In genomic region chr10:11280235-11280577, GRCm38 (mm10) we compare ENCODE assay signal across 8 mouse cellular contexts. TPM values are rescaled to one million over a fixed set of nuclear protein-coding genes. Genes with fewer than 3 reads are reported as not detected.
DNase-seq lines count a peak whose midpoint lies in the region; ATAC-seq and TF ChIP-seq lines count a peak whose summit lies in the region.

No protein-coding gene starts in this region.

- TF ChIP-seq EP300 in heart, adult 2 months (IDR thresholded peaks at IDR 0.05; ENCODE audit: insufficient read depth, low read depth, low read length), result no peak
- TF ChIP-seq EP300 in ES-Bruce4 (IDR thresholded peaks at IDR 0.05; ENCODE audit: insufficient read depth, low read depth, low read length), result no peak

- no peak for DNase-seq in heart, adult 2 months
- DNase-seq in heart, postnatal 25 days (ENCODE audit: low spot score), result no peak
- DNase-seq in frontal cortex, postnatal 10 days (ENCODE audit: low spot score in 2 of 2), result no peak
- no peak for DNase-seq in left cerebral cortex, postnatal 14 days (ENCODE audit: low spot score in 2 of 2)
- DNase-seq in kidney, postnatal 10 days, result no peak

- peak overlapping the region; percentile 100 for H3K27ac ChIP-seq in heart, adult 2 months
- no peak overlapping the region for H3K27ac ChIP-seq in ES-Bruce4 (ENCODE audit: insufficient read depth, low read length)
- peak overlapping the region; percentile 97 for H3K27ac ChIP-seq in forebrain, embryonic 16.5 days (ENCODE audit: low read length)
- peak overlapping the region; percentile 99 for H3K27ac ChIP-seq in liver, embryonic 16.5 days (ENCODE audit: low read length)

- H3K9ac ChIP-seq in heart, adult 2 months (ENCODE audit: low read depth, low read length), result peak overlapping the region; percentile 96
- H3K9ac ChIP-seq in ES-Bruce4 (ENCODE audit: low read depth, poor library complexity, severe bottlenecking), result peak overlapping the region; percentile 95
- peak overlapping the region; percentile 97 for H3K9ac ChIP-seq in forebrain, embryonic 16.5 days (replicated peaks; ENCODE audit: low read depth, low read length)
- H3K9ac ChIP-seq in liver, embryonic 16.5 days (ENCODE audit: low read depth, low read length), result peak overlapping the region; percentile 100

- peaks cover 3% of the 10 kb centered on the region; the same call in 1 of the 2 replicates for H3K79me2 ChIP-seq in heart, adult 2 months (replicated peaks; ENCODE audit: control insufficient read depth, insufficient read depth, low read length)

- TF ChIP-seq CTCF in heart, adult 2 months (IDR thresholded peaks at IDR 0.05), result no peak
- TF ChIP-seq CTCF in ES-Bruce4 (IDR thresholded peaks at IDR 0.05; ENCODE audit: low read depth, low read length), result no peak

- WGBS in heart, adult 2 months, result 8% methylated on average over 6 of the region's 6 CpGs
- 7% methylated on average over 6 of the region's 6 CpGs for WGBS in forebrain, embryonic 16.5 days
- 6% methylated on average over 6 of the region's 6 CpGs for WGBS in liver, embryonic 16.5 days (ENCODE audit: insufficient replicate concordance)

- H3K4me3 ChIP-seq in heart, adult 2 months, result peak overlapping the region; percentile 83
- peak overlapping the region; percentile 69 for H3K4me3 ChIP-seq in ES-Bruce4 (ENCODE audit: low read depth, low read length)
- peak overlapping the region; percentile 84 for H3K4me3 ChIP-seq in forebrain, embryonic 16.5 days (replicated peaks; ENCODE audit: low read length)
- H3K4me3 ChIP-seq in liver, embryonic 16.5 days (ENCODE audit: low read depth, low read length), result peak overlapping the region; percentile 99

- H3K27me3 ChIP-seq in heart, adult 2 months (ENCODE audit: control insufficient read depth, insufficient read depth, low read length), result no peaks in the 10 kb centered on the region
- no peaks in the 10 kb centered on the region for H3K27me3 ChIP-seq in ES-Bruce4 (ENCODE audit: control insufficient read depth, insufficient read depth, low read length, poor library complexity, severe bottlenecking)
- H3K27me3 ChIP-seq in forebrain, embryonic 16.5 days (replicated peaks; ENCODE audit: control insufficient read depth, insufficient read depth, low read length), result no peaks in the 10 kb centered on the region
- no peaks in the 10 kb centered on the region for H3K27me3 ChIP-seq in liver, embryonic 16.5 days (ENCODE audit: control insufficient read depth, insufficient read depth, low read depth, low read length)

- peak overlapping the region; percentile 86 for H3K4me2 ChIP-seq in forebrain, embryonic 16.5 days (ENCODE audit: low read length)
- peak overlapping the region; percentile 100 for H3K4me2 ChIP-seq in liver, embryonic 16.5 days (ENCODE audit: low read depth, low read length)

- ATAC-seq in forebrain, embryonic 16.5 days, result no peak
- no peak for ATAC-seq in liver, embryonic 16.5 days (ENCODE audit: low read depth)

- H3K4me1 ChIP-seq in heart, adult 2 months (ENCODE audit: control insufficient read depth, insufficient read depth, low read length), result peaks cover 2% of the 10 kb centered on the region
- H3K4me1 ChIP-seq in ES-Bruce4 (ENCODE audit: control insufficient read depth, insufficient read depth, low read length), result no peaks in the 10 kb centered on the region
- peaks cover 3% of the 10 kb centered on the region for H3K4me1 ChIP-seq in forebrain, embryonic 16.5 days (replicated peaks; ENCODE audit: control insufficient read depth, insufficient read depth, low read length)
- peaks cover 16% of the 10 kb centered on the region for H3K4me1 ChIP-seq in liver, embryonic 16.5 days (ENCODE audit: control insufficient read depth, low read depth, low read length)

- no peak for TF ChIP-seq POLR2A in heart, adult 2 months (IDR thresholded peaks at IDR 0.05; ENCODE audit: insufficient read depth, low read depth, low read length)
- TF ChIP-seq POLR2A in ES-Bruce4 (IDR thresholded peaks at IDR 0.05; ENCODE audit: insufficient read depth, low read length), result no peak

- no peaks in the 10 kb centered on the region; the same call in 1 of the 2 replicates for H3K36me3 ChIP-seq in heart, adult 2 months (ENCODE audit: control insufficient read depth, insufficient read depth, low read length)
- no peaks in the 10 kb centered on the region for H3K36me3 ChIP-seq in ES-Bruce4 (ENCODE audit: control insufficient read depth, insufficient read depth, low read length, poor library complexity, severe bottlenecking)
- no peaks in the 10 kb centered on the region for H3K36me3 ChIP-seq in forebrain, embryonic 16.5 days (ENCODE audit: control insufficient read depth, insufficient read depth)
- H3K36me3 ChIP-seq in liver, embryonic 16.5 days (ENCODE audit: control insufficient read depth, insufficient read depth), result no peaks in the 10 kb centered on the region

- intact Hi-C loops in heart, adult 2 months (cut with DNase I), result loop anchor here (2.0 to 5.0 kb wide), 3 partner anchors 63 to 133 kb away; partner anchors contain the start of genes Epm2a and Shprh
- intact Hi-C loops in heart, postnatal 25 days (cut with DNase I), result loop anchor here (2.0 to 5.0 kb wide), 3 partner anchors 63 to 128 kb away; partner anchors contain the start of gene Epm2a
- intact Hi-C loops in left cerebral cortex, postnatal 14 days (cut with DNase I), result loop anchor here (5.0 to 10.0 kb wide), 2 partner anchors 62 to 65 kb away; partner anchors contain the start of gene Epm2a

- H3K9me3 ChIP-seq in ES-Bruce4 (replicated peaks; ENCODE audit: control insufficient read depth, insufficient read depth, low read length, poor library complexity, severe bottlenecking), result no peaks in the 10 kb centered on the region
- H3K9me3 ChIP-seq in forebrain, embryonic 16.5 days (ENCODE audit: control insufficient read depth, low read length), result no peaks in the 10 kb centered on the region
- H3K9me3 ChIP-seq in liver, embryonic 16.5 days (replicated peaks; ENCODE audit: control insufficient read depth, low read length), result no peaks in the 10 kb centered on the region

RNA-seq across cellular contexts. Expression of gene Fbxo30, which starts 0.9 kb away (rescaled TPM):
- 10 to 100 TPM; 23.7 to 27.3 TPM for total RNA-seq in heart, adult 2 months (2021)
- polyA plus RNA-seq in heart, adult 2 months (2012; rRNA removed), result 3.9 and 11.2 TPM in 2 replicates
- total RNA-seq in heart, postnatal 25 days (2021), result 10 to 100 TPM; 26.7 to 29.8 TPM
- polyA plus RNA-seq in ES-Bruce4 (2011; ENCODE audit: insufficient read depth, insufficient read length, low read depth, missing spikeins), result 44.6 and 45.1 TPM in 2 replicates
- polyA plus RNA-seq in forebrain, embryonic 16.5 days (2015; fragmentation: Nextera tagmentation; extraction: Ambion mirVana), result 26.1 and 27.5 TPM in 2 replicates
- polyA plus RNA-seq in liver, embryonic 16.5 days (2015; fragmentation: Nextera tagmentation; extraction: Ambion mirVana), result 72.7 and 75.6 TPM in 2 replicates
- total RNA-seq in left cerebral cortex, postnatal 14 days (2021), result 1 to 10 TPM; 8.7 to 8.9 TPM
